Mouse (Mus musculus) lung, adult 2 months (tissue): Measurements from ENCODE around the gene Gm5431. TPM values are rescaled to one million over a fixed set of nuclear protein-coding genes. Genes with fewer than 3 reads are reported as not detected.
"Not testable (repeated sequence)": the region's sequence is repeated elsewhere in the genome, so short reads cannot be mapped to it uniquely, and the experiment has no call there.

Experiments
- DNase-seq: peaks from one replicate; pipeline ENCODE4 v3.0.0; 2022
- H3K4me1 ChIP-seq: fragments of 200-500 bp; 2 replicates; pipeline ENCODE4 v1.6.1; 2011; ENCODE audit warnings: low read length; ENCODE audit not compliant: control insufficient read depth, insufficient read depth
- H3K4me3 ChIP-seq: fragments of 200-500 bp; replicated peaks from 2 replicates; pipeline ENCODE3; 2011; ENCODE audit warnings: low read depth, mild to moderate bottlenecking, control low read depth, low read length; ENCODE audit errors: extremely low read depth
- CTCF ChIP-seq: fragments of 200-500 bp; IDR thresholded peaks from 2 replicates; pipeline ENCODE4 v1.5.1; 2011; ENCODE audit warnings: mild to moderate bottlenecking, low read length, control low read depth; ENCODE audit not compliant: insufficient read depth
- POLR2A ChIP-seq: fragments of 200-500 bp; IDR thresholded peaks from 2 replicates; pipeline ENCODE4 v1.6.1; 2011; ENCODE audit warnings: low read depth, mild to moderate bottlenecking, control low read depth, low read length, borderline replicate concordance; ENCODE audit errors: extremely low read depth
- WGBS: fragments of 180-500 bp; shearing (Covaris S2); methylation state at CpG from one replicate; pipeline ENCODE4 v1.1.7; 2018; 5-methylcytosine and 5-hydroxymethylcytosine counted together
- polyA plus RNA-seq: library from polyadenylated mRNA; depleted of rRNA; stranded (reverse); fragments of >200 nt; gene quantifications from 2 replicates; pipeline ENCODE4 v1.2.3, GENCODE M21; 2012

Gm5431 gene
- polyA plus RNA-seq, 1 experiment = 0.66 TPM

DNA sequence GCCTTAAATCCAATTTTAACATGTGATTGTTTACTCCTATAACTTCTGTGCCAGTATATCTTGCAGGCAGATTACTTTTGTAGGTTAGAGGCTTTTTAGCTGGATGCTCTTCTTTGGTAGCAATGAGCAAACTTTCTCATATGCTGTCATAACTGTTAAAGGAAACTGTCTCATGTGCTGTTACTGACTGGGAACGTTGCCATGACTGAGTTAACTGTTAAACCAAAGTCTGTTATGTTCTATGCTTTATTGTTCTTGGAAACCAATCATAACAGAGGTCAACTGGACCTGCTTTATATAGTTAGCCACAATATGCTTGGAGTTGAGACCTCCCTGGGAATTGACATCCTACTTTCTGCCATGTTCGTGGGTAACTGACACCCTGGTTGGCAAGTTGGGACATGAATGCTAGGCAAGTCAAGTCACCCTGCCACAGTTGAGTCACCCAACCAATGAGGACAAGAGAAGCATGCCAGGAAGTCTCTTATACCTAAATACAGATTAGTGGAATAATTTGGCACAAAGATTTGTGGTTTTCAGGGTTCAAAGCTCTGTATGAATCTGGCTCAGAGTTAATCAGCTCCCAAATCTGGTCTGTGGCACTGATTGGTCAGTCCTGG lies 3.1 kb downstream of the Gm5431 start:
- DNase-seq = no peak
- Histone ChIP-seq H3K4me3 (no peak overlapping the region), H3K4me1 (peaks cover 11% of the 10 kb centered on the region; the same call in 1 of the 2 replicates)
- no peak for TF ChIP-seq CTCF
- 62% methylated on average over 2 of the region's 2 CpGs for WGBS

DNA sequence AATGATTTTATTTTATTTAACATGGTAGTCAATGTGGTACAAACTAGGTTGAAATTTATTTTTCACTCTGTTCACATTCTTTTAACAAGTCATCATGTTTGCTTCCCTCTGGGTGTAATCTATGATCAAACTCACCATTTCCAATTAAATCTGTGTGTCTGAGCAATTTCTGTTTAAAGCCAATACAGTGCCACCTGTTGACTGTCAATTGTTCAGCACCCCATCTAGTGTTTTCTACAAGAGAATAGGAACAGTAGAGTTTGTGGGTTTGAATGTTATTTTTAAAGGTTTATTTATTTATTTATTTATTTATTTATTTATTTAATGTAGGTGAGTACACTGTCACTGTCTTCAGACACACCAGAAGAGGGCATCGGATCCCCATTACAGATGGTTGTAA lies 25.3 kb downstream of the Gm5431 start:
- WGBS = 100% methylated on average over 1 of the region's 1 CpGs
- Histone ChIP-seq H3K4me1 (peaks cover 10% of the 10 kb centered on the region), H3K4me3 (no peak overlapping the region)
- no peak for TF ChIP-seq POLR2A
- TF ChIP-seq CTCF = no peak
- DNase-seq = no peak

DNA sequence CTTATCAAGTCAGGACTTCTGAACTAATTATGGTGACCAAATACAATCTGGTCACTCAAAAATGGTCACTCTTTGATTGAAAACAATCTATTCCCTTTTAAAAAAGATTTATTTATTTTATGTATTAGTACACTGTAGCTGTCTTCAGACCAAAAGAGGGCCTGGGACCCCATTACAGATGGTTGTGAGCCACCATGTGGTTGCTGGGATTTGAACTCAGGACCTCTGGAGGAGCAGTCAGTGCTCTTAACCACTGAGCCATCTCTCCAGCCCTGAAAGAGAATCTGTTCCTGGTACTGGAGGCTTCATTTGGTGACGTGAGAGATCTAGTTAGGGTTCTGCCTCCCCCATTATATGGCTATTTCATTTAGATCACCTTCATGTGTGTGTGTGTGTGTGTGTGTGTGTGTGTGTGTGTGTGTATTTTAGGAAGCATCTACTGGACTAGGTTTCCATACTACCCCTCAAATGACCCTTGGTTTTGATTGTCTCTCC lies 26.6 kb downstream of the Gm5431 start:
- H3K4me1 ChIP-seq = peaks cover 10% of the 10 kb centered on the region
- not testable (repeated sequence) for H3K4me3 ChIP-seq, DNase-seq
- 93% methylated on average over 1 of the region's 1 CpGs for WGBS

DNA sequence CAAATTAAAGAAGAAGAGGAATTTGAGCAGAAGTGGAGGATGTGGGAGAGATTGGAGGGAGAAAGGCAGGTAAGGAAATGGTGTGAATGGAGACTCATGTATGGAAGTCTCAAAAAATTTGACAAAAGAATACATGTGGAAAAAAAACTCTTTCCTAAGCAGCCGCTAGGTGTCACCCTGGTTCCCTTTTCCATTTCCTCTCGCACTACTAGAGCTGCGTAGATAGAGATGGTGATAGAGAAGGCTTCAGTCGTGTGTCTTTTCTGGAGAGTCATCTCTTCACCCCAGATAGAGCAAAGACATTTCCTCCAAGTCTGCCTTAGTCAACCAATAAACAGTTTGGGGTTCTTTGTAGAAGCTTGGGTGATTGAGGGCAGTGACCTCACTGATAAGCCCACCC lies 27.5 kb downstream of the Gm5431 start:
- 1% methylated on average over 4 of the region's 4 CpGs for WGBS
- Histone ChIP-seq H3K4me1 (peaks cover 10% of the 10 kb centered on the region), H3K4me3 (no peak overlapping the region)
- TF ChIP-seq CTCF (peak; percentile 45), POLR2A (no peak)
- peak; percentile 41 for DNase-seq

DNA sequence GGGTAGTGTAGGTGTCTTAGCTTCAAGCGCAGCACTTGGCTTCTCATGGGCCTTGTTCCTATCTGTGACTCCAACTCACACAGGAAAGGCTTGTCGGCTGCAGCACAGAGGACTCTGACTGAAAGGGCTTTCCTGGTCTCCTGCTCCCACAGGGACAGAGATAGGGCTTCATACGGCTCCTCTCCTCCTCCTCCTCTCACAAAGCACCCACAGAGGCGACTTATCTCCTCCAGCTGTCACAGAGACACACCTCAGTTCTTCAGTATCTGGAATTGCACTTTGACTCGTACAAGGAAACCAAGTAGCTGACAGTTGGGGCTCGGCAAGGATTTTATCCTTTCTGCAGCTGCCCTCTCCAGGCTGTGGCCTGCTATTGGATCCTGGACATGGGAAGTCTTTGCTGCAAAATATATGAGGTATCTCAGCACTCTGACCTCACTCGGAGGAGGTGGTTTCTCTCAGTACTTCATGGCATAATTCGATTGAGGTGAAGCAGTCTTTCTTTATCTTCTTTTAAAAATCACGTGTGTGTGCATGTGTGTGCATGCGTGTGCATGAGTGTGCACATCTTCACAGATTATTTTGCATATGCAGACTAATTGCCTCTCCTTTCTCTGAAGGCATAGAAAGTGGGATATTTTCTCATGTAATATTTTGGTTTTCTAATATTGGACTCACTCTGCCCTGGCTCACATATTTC lies 28.3 kb downstream of the Gm5431 start:
- H3K4me1 ChIP-seq = peaks cover 12% of the 10 kb centered on the region
- H3K4me3 ChIP-seq = no peak overlapping the region
- 66% methylated on average over 10 of the region's 10 CpGs for WGBS
- TF ChIP-seq CTCF = no peak
- TF ChIP-seq POLR2A = no peak
- DNase-seq = no peak

DNA sequence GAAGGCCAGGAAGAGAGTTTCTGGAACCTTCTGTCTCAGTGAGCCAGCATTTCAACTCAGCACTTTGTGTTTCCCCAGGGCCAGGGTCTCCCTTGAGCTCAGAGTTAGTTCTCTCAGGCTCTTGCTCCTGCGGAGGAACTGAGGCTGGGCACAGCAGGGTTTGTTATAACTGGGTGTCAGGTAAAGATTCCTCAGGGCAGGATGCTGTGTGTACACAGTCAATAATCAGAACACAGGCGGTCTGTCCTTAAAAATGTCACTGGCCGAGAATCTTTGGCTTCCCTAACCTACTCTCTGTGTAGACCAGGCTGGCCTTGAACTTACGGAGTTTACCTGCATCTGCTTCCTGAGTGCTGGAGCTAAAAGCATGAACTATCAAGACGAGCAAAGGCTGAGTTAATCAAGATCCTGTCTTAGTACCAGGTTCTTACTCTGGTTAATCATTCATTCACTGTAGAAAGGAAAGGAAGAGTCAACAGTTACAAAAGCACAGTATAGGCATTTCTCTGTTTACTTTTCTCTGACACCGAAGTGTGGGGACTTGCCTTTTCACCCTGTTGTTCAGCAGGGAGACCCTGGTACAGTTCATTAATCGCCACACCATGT lies 29.2 kb downstream of the Gm5431 start:
- WGBS = 58% methylated on average over 7 of the region's 7 CpGs
- no peak for DNase-seq
- Histone ChIP-seq H3K4me1 (peaks cover 15% of the 10 kb centered on the region), H3K4me3 (peak overlapping the region; percentile 5)
- TF ChIP-seq POLR2A (no peak), CTCF (no peak)

DNA sequence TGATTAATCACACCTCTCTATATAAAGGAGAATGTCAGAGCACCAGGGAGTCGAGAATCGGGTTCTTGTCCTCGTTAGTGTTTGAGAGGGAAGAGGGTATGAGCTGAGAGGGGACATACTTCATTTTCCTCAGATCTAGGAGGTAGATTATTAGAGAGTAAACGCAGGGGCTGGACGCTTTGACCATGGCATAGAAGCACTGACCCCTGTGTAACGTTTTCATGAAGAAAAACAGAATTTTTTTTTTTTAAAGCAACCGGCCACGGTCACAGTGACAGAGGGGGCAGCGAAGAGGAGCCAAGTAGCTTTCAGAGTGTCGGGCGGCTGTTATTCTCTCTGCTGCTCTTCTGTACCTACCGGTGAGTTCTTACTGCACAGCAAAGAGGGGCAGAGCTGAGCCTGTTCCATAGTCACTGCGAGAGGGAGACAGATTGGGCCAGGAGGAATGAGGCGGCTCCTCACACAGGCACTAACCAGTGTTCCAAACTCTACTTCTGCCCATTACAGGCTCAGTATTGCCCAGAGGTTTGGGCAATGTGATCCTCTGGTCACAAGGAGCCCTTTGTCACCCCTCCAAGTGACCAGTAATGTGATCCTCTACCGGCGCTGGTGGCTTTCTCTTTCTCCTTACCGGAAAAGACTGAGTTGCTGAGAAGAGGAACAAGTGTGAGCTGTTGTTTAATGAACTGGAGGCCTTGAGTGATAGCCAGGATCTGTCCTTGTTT lies 30.0 kb downstream of the Gm5431 start:
- TF ChIP-seq CTCF (no peak), POLR2A (peak; percentile 44; the same call in 1 of the 2 replicates)
- peak; percentile 65 for DNase-seq
- 1% methylated on average over 17 of the region's 17 CpGs for WGBS
- H3K4me1 ChIP-seq = peaks cover 15% of the 10 kb centered on the region
- peak overlapping the region; percentile 83 for H3K4me3 ChIP-seq

DNA sequence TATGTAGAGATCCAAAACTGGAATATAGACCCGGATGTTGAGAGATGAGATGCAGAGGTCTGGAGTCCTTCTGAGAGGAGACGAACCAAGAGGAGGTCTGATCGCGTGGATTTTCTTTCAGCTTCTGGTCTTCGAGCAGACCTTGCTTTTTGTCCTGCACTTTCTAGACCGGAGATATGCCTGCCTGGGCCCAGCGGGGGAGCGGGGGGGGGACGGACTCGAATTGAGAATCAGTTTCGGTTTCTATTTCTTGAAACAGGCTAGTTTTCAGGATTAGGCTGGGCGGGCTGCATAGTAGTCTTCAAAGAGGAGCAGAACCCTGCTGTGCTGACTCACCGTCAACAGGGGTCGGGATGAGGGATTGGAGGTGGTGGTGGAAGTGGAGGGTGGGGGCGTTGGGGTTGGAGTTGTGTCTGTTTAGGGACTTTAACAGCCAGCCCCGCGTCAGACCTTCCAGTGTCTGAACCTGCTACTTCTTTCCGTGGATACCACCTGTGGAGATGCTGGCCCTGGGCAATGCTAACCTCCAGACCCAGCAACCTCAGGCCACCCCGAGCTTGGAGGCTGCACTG lies 30.7 kb downstream of the Gm5431 start, which contains the start of gene Irgm1:
Irgm1 (minus strand) TSS at position 483 of the 572 bp plus-strand sequence.
- DNase-seq = peak; percentile 75
- under 1% methylated on average over 19 of the region's 19 CpGs for WGBS
- TF ChIP-seq POLR2A = peak; percentile 64; the same call in 1 of the 2 replicates
- TF ChIP-seq CTCF = no peak
- Histone ChIP-seq H3K4me3 (peak within 1 kb of the TSS; percentile 83), H3K4me1 (peaks cover 15% of the 10 kb centered on the region)

DNA sequence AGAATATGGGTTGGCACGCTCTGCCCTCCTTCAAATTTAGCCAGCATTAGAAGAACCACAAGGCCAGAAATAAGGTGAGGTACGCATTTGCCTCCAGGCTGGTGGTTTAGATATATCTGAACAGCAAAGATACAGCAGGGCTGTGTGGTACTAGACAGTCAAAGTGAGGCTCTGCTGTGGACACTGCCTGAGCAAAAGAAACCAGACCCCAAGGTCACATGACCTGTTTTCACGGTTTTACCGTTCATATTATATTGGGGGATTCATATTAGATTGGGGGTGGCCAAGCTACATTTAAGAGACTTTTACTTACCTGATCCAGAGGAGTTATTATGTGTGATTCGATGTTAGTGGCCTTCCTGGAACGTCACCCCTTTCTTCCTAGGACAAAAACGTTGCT lies 31.2 kb downstream of the Gm5431 start:
- no peak for DNase-seq
- WGBS = 5% methylated on average over 7 of the region's 7 CpGs
- Histone ChIP-seq H3K4me3 (peak overlapping the region; percentile 83), H3K4me1 (peaks cover 15% of the 10 kb centered on the region)
- TF ChIP-seq CTCF (no peak), POLR2A (no peak)
